Mouse (Mus musculus): ENCODE data around the gene Hpcal4.
A peak's percentile ranks its signal among the peaks of the same experiment; 100 is the strongest.

The Hpcal4 gene

DNA sequence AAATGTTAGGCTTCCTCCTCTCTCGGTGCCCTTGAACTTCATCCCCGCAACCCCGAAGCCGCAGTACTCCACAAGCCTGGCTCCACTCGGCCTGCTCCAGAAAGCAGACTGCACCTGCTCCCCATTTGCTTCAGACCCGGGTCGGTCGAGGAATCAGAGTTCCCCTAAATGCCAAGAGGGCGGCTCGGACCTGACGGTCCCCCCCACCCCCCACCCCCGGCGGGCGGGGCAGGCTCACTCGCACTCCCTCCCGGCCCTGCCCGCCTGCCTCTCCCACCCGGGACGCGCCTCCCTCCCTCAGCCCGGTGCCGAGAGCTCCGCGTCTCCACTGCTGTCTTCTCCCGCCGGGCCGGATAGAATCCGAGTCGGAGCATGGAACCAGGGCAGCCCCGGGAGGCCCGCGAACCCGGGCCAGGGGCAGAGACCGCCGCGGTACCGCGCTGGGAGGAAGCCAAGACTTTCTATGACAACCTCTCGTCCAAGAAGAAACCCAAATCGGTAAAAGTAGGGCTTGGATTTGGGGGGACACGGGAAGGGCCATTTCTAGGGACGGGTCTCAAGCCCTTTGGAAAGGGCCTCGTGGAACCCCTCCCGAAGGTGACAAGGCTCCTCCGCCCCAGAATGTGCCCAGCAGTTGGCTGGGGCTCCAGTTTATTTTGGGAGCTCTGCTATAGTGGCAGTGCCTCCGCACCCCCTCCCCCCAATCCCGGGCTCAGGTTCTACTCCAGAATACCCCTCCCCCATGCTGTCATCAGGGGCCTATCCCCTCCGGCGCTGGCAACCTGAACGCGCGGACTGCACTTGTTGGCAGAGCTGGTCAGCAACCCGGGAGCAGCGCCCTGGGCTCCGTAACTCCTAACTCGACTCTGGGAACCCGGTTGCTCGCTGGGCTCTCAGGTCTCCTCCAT lies 18.4 kb downstream of the Hpcal4 start, which contains the start of gene Nt5c1a:
Gene Nt5c1a (plus strand): TSS at position 319 of the 908 bp plus-strand sequence.
- peak; percentile 28 for DNase-seq (ENCODE audit: low read depth, low spot score)

DNA sequence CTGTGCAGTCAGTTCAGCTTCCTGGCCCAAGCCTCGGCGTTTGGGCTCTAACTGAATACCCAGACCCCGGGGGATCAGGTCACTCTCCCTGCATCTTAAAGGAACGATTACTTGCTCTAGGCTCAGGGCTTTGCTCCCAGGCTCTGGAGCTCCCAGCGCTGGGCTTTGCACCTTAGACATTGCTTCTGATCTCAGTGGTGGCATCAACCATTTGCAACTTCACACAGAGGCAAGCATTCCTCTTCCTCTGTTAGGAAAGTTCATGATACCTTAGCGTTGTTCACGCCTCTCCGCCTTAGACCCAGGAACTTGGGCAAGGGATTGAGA lies 19.0 kb downstream of the Hpcal4 start:
- no peak for DNase-seq (ENCODE audit: low read depth, low spot score)

DNA sequence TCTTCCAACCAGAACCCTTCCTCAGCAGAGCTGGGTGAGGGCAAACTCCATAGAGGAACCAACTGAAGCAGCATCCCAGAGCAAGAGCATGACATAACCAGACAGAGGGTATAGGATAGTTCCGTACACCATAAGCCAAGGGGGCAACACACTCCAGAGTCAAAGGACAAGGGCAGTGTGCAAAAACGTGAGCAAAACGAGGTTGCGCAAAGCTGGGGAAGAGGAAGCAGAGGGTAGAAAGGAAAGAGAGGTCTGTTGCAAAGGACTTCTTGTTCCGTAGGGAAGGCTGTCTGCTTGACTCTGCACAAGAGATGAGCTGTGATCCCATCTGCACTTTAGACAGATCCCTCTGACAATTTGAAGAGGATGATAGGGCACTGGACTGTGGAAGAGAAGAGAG lies 24.3 kb downstream of the Hpcal4 start:
- DNase-seq (ENCODE audit: low read depth, low spot score), result no peak

DNA sequence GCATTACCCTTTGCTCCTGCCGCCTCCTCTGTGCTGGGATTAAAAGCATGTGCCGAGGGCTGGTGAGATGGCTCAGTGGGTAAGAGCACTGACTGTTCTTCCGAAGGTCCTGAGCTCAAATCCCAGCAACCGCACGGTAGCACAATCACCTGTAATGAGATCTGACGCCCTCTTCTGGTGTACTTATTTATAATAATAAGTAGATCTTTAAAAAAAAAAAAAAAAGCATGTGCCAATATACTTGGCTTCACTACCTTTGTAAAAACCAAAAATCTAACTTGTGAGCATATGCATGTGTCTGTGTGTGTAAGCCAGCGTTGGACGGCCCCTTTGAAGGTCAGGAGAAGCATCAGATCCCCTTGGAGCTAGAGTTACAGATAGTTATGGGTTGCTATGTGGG lies 28.0 kb downstream of the Hpcal4 start:
- no peak for DNase-seq (ENCODE audit: low read depth, low spot score)

DNA sequence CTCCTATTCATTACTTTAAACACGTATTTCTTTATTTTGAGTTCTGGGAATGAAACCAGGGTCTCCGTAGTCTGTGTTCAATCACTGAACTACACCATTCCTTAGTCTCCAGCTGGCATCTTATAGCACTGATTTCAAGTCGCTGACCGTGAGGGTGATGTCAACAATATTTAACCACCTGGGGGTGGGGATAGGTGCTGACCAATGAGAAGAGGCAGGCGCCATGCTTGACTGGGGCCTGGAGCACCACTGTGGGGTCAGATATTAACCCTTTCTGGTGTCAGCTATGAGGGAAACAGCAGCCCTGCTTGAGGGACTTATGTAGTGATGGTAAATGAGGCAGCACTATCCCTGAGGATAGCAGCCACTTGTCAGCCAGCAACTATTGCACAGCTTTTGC lies 28.4 kb downstream of the Hpcal4 start:
- no peak for DNase-seq (ENCODE audit: low read depth, low spot score)

DNA sequence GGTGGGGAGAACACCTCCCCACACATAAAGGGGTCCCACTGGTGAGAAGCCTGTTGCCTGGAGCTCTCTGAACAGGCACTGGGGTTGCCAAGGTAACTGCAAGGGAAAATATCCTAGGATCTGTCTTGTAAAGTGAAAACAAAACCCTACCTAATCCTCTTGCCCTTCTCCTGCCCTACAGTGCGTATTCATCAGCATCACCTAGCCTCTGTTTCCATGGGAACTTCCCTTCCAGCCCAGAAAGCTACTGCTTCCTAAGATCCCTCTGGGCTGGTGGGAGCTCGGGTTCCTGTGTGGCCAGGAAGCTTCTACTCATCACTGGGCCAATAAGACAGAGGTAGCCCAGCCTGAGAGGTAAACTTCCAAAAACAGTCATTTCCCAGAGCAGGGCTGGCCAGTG lies 29.3 kb downstream of the Hpcal4 start:
- peak; percentile 36 for DNase-seq (ENCODE audit: low read depth, low spot score)

DNA sequence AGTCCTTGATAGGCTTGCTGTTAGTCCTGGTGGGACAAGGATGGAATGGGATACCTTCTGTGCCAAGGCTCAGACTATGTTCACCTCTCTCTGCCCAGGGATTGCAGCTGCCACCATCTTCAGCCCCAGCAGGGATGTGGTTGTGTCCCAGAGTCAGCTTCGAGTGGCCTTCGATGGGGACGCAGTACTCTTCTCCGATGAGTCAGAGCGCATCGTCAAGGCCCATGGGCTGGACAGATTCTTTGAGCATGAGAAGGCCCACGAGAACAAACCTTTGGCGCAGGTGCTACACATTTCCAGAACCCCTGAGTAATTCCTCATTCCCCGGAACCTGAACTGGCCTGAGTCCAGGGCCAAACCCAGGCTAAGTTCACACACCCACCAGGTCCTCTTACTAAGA lies 30.9 kb downstream of the Hpcal4 start:
- DNase-seq (ENCODE audit: low read depth, low spot score), result no peak

DNA sequence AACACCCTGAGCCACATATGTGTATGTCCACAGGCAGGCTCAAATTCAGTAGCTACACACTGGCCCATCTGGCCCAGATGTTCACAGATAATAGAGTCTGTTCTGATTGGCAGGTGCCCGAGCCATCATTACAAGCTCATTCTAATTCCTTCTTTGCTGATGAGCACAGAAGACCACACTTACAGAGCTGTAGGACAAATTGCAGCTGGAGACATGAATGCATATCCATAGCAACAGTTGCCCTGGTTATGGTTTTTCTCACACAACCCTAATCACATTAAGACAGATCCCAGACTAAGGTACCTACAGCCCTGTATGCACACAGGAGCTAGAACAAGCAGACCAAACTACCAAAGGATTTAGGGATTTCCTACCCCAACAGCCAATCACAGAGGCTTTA lies 32.3 kb downstream of the Hpcal4 start:
- no peak for DNase-seq (ENCODE audit: low read depth, low spot score)

DNA sequence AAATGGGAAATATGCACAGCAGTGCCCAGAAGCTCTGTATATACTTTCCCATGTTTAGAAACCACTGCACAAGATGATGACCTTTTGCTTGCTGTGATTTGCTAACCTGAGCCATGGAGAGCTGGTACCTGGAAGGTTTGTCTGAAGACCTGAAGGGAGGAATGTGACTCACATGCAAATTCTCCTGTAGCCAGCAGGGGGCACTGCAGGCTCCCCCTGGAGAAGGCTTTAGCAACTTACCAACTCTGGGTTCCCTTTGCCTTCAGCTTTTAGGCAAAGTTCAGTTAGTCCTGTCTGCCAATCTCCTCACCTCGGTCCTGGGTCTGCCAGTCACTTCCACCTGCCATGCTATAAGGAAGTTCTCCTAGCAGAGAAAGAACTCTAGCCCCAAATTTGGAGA lies 33.8 kb downstream of the Hpcal4 start:
- peak; percentile 66 for DNase-seq (ENCODE audit: low read depth, low spot score)

DNA sequence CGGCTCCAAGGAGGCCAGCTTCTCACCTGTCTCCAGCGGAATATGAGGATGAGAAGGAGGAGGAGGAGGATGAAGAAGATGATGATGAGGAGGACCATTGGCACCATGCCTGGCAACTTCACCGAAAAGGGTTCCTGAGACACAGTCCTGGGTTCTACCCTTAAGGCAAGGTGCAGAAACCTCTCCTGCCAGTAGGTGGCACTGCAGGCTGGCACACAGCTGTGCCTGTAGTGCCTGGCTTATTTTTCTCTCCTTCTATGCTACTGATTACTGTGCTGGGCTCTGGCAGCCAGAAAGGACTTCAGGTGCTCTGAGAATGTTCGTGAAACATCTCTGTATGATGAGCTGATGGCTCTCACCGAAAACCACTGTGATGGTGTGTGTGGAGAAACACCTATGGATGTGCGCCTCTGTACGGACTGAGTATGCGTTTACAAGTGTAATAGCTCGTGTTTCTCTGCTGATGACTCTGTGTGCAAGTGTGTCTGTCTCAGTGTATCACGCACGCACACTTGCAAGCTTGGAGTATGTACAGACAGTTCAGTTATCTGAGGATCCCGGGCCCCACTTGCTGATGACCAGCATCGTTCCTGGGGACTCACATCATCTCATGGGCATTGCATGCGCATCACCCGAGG lies 36.8 kb downstream of the Hpcal4 start:
- DNase-seq (ENCODE audit: low read depth, low spot score), result peak; percentile 56

DNA sequence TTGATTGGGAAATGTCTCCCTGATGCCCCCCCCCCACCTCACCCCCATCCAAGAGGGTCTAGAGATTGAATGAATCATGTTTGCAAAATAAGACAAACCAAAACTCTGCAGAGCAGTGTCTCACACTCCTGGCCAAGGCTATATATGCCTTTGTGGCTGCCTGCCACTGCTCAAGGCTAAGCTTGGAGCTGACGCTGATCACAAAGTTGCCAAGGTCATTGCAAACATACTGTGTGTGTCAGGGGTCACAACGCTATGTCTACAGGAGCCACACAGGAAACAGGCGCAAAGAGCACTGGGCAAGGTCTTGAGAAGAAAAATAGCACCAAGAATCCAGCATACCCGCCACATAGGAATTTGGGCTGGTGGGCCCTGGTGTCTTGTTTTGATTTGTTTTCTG lies 37.6 kb downstream of the Hpcal4 start:
- DNase-seq (ENCODE audit: low read depth, low spot score), result no peak

DNA sequence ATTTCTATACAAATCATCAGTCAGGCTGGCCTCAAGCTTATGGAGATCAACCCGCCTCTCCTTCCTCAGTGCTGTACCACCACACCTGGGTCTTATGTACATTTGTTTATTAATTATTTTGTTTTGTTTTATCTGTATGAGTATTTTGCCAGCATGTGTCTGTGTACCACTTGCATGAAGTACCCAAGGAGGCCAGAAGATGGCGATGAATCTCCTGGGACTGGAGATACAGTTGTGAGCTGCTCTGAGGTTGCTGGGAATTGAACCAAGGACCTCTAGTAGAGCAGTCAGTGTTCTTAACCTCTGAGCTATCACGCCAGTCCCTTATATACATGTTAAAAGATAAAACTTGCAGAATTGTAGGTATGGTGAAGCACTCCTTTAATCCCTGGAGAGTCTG lies 40.3 kb downstream of the Hpcal4 start:
- peak; percentile 59 for DNase-seq (ENCODE audit: low read depth, low spot score)

DNA sequence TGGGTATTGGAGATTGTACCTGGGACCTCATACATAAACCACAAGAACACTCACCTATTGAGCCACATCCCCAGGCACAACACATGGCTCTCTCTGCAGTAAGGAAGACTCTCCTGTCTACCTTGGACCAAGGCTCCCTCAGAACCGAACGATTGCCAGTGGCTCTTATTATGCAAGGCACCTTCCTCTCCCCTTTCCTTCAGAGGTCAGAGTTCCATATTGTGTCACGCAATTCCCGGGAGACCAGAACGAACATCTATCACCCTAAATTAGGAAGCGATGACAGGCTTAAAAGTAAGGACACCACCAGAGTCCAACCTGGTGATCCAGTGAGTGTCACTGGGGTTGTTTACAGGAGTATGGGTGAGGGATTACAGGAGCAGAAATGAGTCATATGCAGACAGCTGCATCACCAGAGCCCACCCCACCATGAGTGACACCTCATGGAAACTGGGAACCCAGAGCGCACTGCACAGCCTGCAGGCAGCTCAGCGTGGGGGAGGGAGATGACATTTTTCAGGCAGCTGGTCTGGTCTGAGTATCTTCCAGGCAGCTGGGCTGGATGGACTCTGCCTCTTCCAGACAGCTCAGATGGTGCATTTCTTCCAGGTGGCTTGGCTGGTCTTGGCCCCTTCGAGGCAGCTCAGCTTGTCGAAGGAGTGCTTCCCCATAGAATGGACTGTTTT lies 42.8 kb downstream of the Hpcal4 start:
- DNase-seq (ENCODE audit: low read depth, low spot score), result no peak

DNA sequence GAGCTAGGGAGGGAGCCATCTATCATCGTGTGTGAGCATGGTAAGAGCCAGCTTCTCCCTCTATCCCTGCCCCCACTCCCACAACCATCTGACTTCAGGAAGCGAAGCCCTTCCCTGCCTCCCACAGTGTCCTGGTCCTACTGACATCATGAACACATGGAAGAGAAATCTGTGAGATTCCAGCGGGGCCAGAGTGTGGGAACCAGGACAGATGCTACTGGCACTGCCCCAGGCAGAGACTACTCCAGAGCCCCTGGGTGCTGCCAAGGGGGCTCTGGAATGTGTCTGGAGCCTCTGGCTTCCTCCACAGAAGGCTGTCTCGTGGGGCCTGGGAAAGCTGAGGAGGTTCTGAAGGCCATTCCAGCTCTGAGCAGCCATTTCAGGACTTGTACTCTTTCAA lies 44.7 kb downstream of the Hpcal4 start:
- DNase-seq (ENCODE audit: low read depth, low spot score), result no peak

DNA sequence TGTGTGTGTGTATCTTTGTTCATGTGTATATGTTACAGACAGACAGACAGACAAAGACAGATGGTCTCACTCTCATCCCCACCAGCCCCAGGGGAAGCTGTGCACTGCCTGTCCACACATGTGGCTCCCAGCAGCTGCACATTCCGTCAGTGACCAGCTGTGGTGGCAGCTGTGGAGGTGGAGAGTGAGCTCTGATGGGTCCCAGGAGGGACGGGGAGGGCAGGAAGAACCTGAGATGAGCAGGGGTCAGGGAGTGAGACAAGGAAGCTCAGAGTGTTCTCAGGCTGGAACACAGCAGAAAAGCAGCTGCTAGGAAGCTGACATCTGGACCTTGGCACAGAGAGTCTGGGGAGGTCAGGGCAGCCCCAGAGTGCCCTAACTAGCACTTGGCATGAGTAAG lies 45.2 kb downstream of the Hpcal4 start:
- DNase-seq (ENCODE audit: low read depth, low spot score), result no peak

DNA sequence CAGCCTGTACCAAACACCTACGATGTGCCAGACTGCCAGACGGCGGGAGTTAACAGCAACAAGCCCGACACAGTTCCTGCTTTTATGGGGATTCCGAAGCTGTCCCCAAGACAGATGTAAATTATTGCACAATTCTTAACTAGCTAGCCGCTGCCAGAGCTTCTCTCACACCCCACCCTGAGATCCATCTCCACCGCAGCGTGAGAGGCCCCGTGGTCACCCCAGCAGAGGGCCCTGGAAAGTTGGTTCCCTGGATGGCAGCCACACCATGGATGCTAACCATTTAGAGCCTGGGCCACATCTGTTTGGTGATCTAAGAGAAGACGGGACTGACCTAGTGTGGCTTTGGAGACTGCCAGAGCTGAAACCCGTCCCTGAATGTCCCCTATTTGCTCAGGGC lies 46.1 kb downstream of the Hpcal4 start:
- DNase-seq (ENCODE audit: low read depth, low spot score), result no peak

DNA sequence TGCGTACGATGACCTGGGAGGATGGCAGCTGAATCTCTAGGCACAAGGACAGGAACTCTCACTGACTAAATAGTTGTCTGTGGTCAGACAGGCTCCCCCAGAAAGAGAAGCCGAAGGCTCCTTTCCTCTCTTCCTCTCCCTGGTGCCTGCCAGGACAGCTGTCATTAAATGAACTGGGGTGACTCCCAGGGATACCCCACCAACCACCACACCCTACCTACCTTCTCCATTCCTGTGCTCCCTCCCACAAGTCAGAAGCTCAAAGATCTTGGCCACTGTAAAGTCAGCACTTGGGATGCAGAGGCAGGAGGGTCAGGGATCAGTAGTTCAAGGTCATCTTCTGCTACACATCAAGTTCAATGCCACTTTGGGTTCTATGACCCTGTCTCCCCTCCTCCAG lies 49.8 kb downstream of the Hpcal4 start:
- no peak for DNase-seq (ENCODE audit: low read depth, low spot score)

DNA sequence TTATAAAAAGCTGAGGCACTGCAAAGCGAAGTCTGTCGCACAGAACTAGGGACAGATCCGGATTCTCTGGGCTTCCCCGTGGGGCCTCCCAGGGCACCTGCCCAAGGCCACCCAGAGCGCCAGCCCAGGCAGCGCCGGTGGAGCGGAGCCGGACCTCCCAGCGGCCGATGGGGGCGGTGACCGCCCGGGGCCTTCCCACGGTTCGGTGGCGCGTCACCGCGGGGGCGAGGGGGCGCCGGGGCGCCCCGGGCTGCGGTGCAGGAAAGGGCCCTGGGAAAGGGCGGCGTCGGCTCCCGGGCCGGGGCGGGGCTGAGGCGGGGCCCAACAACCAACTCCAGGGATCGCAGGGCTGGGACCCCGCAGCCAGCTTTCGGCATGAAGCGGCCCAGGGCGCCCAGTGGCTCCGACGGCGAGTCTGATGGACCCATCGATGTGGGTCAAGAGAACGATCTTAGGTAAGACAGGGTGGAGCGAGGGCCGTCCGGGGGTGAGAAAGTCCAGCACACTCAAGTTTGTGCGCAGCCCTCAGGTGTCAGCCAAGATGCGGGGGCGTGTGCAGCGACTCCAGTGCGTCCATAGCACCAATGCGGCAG lies 50.6 kb downstream of the Hpcal4 start, which contains the start of gene Heyl:
Gene Heyl (plus strand): TSS at position 65 of the 593 bp plus-strand sequence.
- peak; percentile 36 for DNase-seq (ENCODE audit: low read depth, low spot score)

DNA sequence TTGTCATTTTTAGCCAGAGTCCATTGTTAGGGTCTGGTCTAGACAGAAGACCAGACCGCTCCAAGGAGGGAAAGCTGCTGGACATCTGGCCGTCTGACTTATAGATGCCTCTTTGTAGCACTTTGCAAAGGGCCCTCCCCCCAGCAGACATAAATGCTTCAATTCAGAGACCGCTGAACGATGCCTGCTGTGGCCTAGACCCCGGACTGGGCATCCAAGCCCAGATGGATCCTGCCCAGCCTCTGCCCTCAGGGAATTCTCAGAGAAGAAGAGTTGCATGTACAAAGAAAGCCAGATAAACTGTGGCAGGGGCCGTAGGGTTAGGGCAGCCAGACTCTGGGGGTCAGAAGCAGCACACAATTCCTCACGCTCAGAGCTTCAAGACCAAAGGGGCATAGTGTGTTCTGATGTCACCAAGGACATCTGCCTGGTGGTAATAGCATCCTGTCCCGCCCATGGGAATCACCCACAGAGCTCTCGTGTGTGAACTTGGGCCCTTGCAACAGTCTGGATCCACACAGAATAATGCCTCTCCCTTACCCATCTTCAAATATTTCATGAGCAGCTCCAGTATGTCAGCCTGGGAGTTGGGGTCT lies 52.9 kb downstream of the Hpcal4 start:
- no peak for DNase-seq (ENCODE audit: low read depth, low spot score)

DNA sequence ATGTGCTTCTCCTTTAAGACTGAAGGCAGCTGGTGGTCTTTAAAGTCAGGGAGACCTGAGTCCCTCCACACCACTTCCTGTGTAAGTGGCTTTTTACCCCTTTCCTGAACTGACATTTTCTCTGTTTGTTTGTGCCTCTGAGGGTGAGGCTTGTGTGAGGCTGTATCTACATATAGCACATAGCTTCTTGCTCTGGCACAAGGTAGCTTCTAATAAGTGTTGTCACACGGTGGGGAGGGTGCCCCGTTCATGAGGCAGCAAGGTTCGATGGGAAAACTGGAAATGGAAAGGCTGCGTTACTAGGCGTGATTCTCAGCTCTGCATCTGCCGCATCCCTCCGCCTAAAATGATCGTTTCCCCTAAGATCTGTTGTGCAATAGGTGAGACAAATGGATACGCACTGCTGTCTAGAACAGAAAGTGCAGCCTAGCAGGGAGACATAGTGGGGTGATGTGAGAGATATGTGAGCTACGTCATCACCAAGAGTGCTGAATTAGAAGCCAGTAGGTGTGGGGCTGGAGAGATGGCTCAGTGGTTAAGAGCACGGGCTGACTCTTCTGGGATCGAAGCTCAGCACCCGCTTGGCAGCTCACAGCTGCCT lies 53.5 kb downstream of the Hpcal4 start:
- DNase-seq (ENCODE audit: low read depth, low spot score), result no peak
